Mouse (Mus musculus) kidney, postnatal 14 days (tissue): ENCODE measurements at regions not wholly inside any gene's neighbourhood (a gene's known extent, or its start where the extent isn't known, plus 50 kb on each side); places are given as distances from the start of the nearest gene placed in this dataset.

Experiments
- DNase-seq: peaks from one replicate; pipeline ENCODE4 v3.0.0; 2022; ENCODE audit warnings: mixed read lengths

GRCm38 (mm10) chr7:117729067-117729466 lies 348.3 kb downstream of the Xylt1 start:
- no peak for DNase-seq
